Mouse (Mus musculus): Measurements from ENCODE around the gene Epsti1.

DNA sequence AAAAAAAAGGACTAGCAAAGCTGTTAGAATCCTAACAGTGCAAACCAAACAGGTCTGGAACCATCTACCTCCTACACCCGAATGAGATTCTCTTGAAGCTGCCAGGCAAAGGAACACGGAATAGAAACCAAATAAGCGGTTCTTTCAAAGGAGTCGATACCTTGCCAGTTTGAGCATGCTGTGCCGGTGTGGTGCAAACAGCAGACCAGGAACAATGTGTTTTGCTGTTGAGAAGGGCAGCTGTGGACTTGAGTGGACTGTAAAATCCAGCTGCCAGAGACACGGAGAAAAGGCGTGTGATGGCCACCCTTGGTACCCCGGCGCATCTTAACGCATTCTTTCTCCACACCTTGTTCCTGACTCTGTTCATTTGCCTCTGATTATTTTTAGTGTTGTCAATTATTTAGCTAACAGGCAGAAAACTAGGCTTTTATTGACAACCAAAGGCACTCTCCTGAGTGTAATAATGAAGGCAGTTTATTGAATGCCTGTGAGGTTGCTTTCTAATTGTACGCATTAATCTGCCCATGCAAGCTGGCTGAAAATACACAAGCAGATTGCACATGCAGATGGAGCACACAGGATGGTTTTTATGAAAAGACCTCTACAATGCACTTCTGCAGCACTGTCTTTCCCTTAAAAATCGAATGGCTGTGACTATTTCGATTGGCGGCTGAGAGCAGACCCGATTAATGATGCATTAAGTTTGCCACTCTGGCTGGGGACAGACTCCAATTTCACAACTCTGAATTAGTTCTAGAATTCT is 38.9 kb downstream of the Epsti1 start:
- TF ChIP-seq POLR2A (IDR thresholded peaks at IDR 0.05; ENCODE audit: insufficient read depth, low read length) (no peak), CTCF (IDR thresholded peaks at IDR 0.05; ENCODE audit: low read depth, low read length) (no peak)

Data from ES-Bruce4 (cell line).